Mouse (Mus musculus) hindbrain, embryonic 15.5 days (tissue): ENCODE data around the gene Cbfa2t2. TPM values are rescaled to one million over a fixed set of nuclear protein-coding genes. Genes with fewer than 3 reads are reported as not detected.
A peak's percentile ranks its signal among the peaks of the same experiment; 100 is the strongest.

Experiments
- ATAC-seq: fragments of 200-750 bp; cut with Nextera tagmentation; 2 replicates; pipeline ENCODE4 v1.8.0; 2017; ENCODE audit warnings: low read depth, moderate number of reproducible peaks, moderate TSS enrichment; ENCODE audit not compliant: low FRiP score
- H3K27ac ChIP-seq: fragments of 300-500 bp; sonication (generic); replicated peaks from 2 replicates; pipeline ENCODE4 v1.5.1; 2015; ENCODE audit warnings: mild to moderate bottlenecking, inconsistent platforms
- H3K27me3 ChIP-seq: fragments of 300-500 bp; sonication (generic); 2 replicates; pipeline ENCODE4 v1.6.1; 2015; ENCODE audit warnings: control low read depth, inconsistent platforms
- H3K36me3 ChIP-seq: fragments of 300-500 bp; sonication (generic); 2 replicates; pipeline ENCODE4 v1.6.1; 2015; ENCODE audit warnings: control low read depth, inconsistent platforms
- H3K4me1 ChIP-seq: fragments of 300-500 bp; sonication (generic); replicated peaks from 2 replicates; pipeline ENCODE4 v1.6.1; 2015; ENCODE audit warnings: control low read depth, inconsistent platforms
- H3K4me2 ChIP-seq: fragments of 300-500 bp; sonication (generic); 2 replicates; pipeline ENCODE4 v1.6.1; 2015; ENCODE audit warnings: moderate library complexity, mild to moderate bottlenecking, inconsistent platforms
- H3K4me3 ChIP-seq: fragments of 300-500 bp; sonication (generic); 2 replicates; pipeline ENCODE4 v1.5.1; 2015; ENCODE audit warnings: mild to moderate bottlenecking, inconsistent platforms
- H3K9ac ChIP-seq: fragments of 300-500 bp; sonication (generic); 2 replicates; pipeline ENCODE4 v1.6.1; 2015; ENCODE audit warnings: inconsistent platforms
- H3K9me3 ChIP-seq: fragments of 300-500 bp; sonication (generic); 2 replicates; pipeline ENCODE4 v1.6.1; 2016; ENCODE audit warnings: control low read depth, inconsistent platforms
- WGBS: fragments of 180-500 bp; shearing (Covaris S2); methylation state at CpG from one replicate; pipeline ENCODE4 v1.1.7; 2015; 5-methylcytosine and 5-hydroxymethylcytosine counted together
- polyA plus RNA-seq: library from polyadenylated mRNA; unstranded; fragments of >200 nt; fragmentation: Nextera tagmentation; extraction: Ambion mirVana; gene quantifications from 2 replicates; pipeline ENCODE4 v1.2.1, GENCODE M21; 2015

Cbfa2t2 gene
- polyA plus RNA-seq, 1 experiment from 2014 or later: 48.0 TPM

GRCm38 (mm10) chr2:154426905-154427852 is 9.1 kb upstream of the Cbfa2t2 start:
- peak overlapping the region; percentile 57 for H3K4me2 ChIP-seq
- no peaks in the 10 kb centered on the region for H3K36me3 ChIP-seq
- peaks cover 15% of the 10 kb centered on the region for H3K4me1 ChIP-seq
- H3K9ac ChIP-seq: peak overlapping the region; percentile 46
- 31% methylated on average over 11 of the region's 11 CpGs for WGBS
- ATAC-seq: 0 out of 2 replicates have a peak, but pooled peaks have one; percentile 11
- no peaks in the 10 kb centered on the region for H3K27me3 ChIP-seq
- peak overlapping the region; percentile 34 for H3K4me3 ChIP-seq
- peak overlapping the region; percentile 60 for H3K27ac ChIP-seq
- H3K9me3 ChIP-seq: no peaks in the 10 kb centered on the region

- Histone ChIP-seq H3K36me3 (no peaks in the 10 kb centered on the region), H3K27me3 (no peaks in the 10 kb centered on the region), H3K4me3 (peak overlapping the region; percentile 12; the same call in 1 of the 2 replicates), H3K4me2 (peak overlapping the region; percentile 41), H3K27ac (peak overlapping the region; percentile 60), H3K4me1 (peaks cover 15% of the 10 kb centered on the region), H3K9me3 (no peaks in the 10 kb centered on the region), H3K9ac (no peak overlapping the region)
- 0 out of 2 replicates have a peak, but pooled peaks have one; percentile 17 for ATAC-seq
- 16% methylated on average over 17 of the region's 17 CpGs for WGBS
Measured at GRCm38 (mm10) chr2:154427853-154428360, 8.4 kb upstream of the Cbfa2t2 start.

- Histone ChIP-seq H3K4me1 (peaks cover 18% of the 10 kb centered on the region), H3K9me3 (no peaks in the 10 kb centered on the region), H3K36me3 (no peaks in the 10 kb centered on the region), H3K4me3 (no peak overlapping the region), H3K4me2 (no peak overlapping the region), H3K27me3 (no peaks in the 10 kb centered on the region), H3K27ac (no peak overlapping the region), H3K9ac (no peak overlapping the region)
- no peak for ATAC-seq
- WGBS: 98% methylated on average over 2 of the region's 2 CpGs
Measured at GRCm38 (mm10) chr2:154430566-154430965, 5.7 kb upstream of the Cbfa2t2 start.

- Histone ChIP-seq H3K27ac (no peak overlapping the region), H3K4me3 (no peak overlapping the region), H3K27me3 (no peaks in the 10 kb centered on the region), H3K4me2 (no peak overlapping the region), H3K9me3 (no peaks in the 10 kb centered on the region), H3K9ac (no peak overlapping the region), H3K36me3 (no peaks in the 10 kb centered on the region), H3K4me1 (peaks cover 18% of the 10 kb centered on the region)
- 76% methylated on average over 2 of the region's 2 CpGs for WGBS
- ATAC-seq: no peak
Measured at GRCm38 (mm10) chr2:154432696-154433095, 3.6 kb upstream of the Cbfa2t2 start.

- Histone ChIP-seq H3K4me3 (no peak overlapping the region), H3K27me3 (no peaks in the 10 kb centered on the region), H3K36me3 (no peaks in the 10 kb centered on the region), H3K4me2 (no peak overlapping the region), H3K9me3 (no peaks in the 10 kb centered on the region), H3K27ac (no peak overlapping the region; the same call in 1 of the 2 replicates), H3K4me1 (peaks cover 19% of the 10 kb centered on the region), H3K9ac (no peak overlapping the region)
- WGBS: 44% methylated on average over 3 of the region's 3 CpGs
- no peak for ATAC-seq
Measured at GRCm38 (mm10) chr2:154433391-154433790, 2.9 kb upstream of the Cbfa2t2 start.

GRCm38 (mm10) chr2:154434690-154435089 is 1.6 kb upstream of the Cbfa2t2 start:
- Histone ChIP-seq H3K9ac (no peak overlapping the region), H3K4me2 (no peak overlapping the region), H3K27me3 (no peaks in the 10 kb centered on the region), H3K27ac (no peak overlapping the region), H3K9me3 (no peaks in the 10 kb centered on the region), H3K4me3 (no peak overlapping the region), H3K4me1 (peaks cover 28% of the 10 kb centered on the region), H3K36me3 (no peaks in the 10 kb centered on the region)
- ATAC-seq: no peak
- WGBS: 96% methylated on average over 7 of the region's 7 CpGs

- Histone ChIP-seq H3K36me3 (no peaks in the 10 kb centered on the region), H3K4me2 (peak overlapping the region; percentile 66), H3K9ac (peak overlapping the region; percentile 90; the same call in 1 of the 2 replicates), H3K4me1 (peaks cover 35% of the 10 kb centered on the region), H3K27me3 (no peaks in the 10 kb centered on the region), H3K27ac (peak overlapping the region; percentile 85), H3K4me3 (peak overlapping the region; percentile 59), H3K9me3 (no peaks in the 10 kb centered on the region)
- WGBS: under 1% methylated on average over 30 of the region's 44 CpGs
- ATAC-seq: peak; percentile 99
Measured at GRCm38 (mm10) chr2:154436076-154436457, 214 bp upstream of the Cbfa2t2 start.

GRCm38 (mm10) chr2:154437191-154437527 is 878 bp downstream of the Cbfa2t2 start:
- no peaks in the 10 kb centered on the region for H3K36me3 ChIP-seq
- peak overlapping the region; percentile 66 for H3K4me2 ChIP-seq
- no peaks in the 10 kb centered on the region for H3K9me3 ChIP-seq
- H3K27me3 ChIP-seq: no peaks in the 10 kb centered on the region
- peak overlapping the region; percentile 59 for H3K4me3 ChIP-seq
- H3K9ac ChIP-seq: peak overlapping the region; percentile 90
- WGBS: 13% methylated on average over 7 of the region's 7 CpGs
- H3K27ac ChIP-seq: peak overlapping the region; percentile 85
- no peak for ATAC-seq
- H3K4me1 ChIP-seq: peaks cover 35% of the 10 kb centered on the region

- Histone ChIP-seq H3K9ac (no peak overlapping the region), H3K9me3 (no peaks in the 10 kb centered on the region), H3K36me3 (0 out of 2 replicates have a peak, but pooled peaks cover 4% of the 10 kb centered on the region), H3K27ac (no peak overlapping the region), H3K4me2 (no peak overlapping the region), H3K27me3 (no peaks in the 10 kb centered on the region), H3K4me1 (peaks cover 33% of the 10 kb centered on the region), H3K4me3 (no peak overlapping the region)
- no peak for ATAC-seq
Measured at GRCm38 (mm10) chr2:154440453-154440852, 4.2 kb downstream of the Cbfa2t2 start.

- H3K36me3 ChIP-seq: peaks cover 10% of the 10 kb centered on the region
- no peaks in the 10 kb centered on the region for H3K4me1 ChIP-seq
- WGBS: 98% methylated on average over 8 of the region's 8 CpGs
- ATAC-seq: no peak
- H3K4me2 ChIP-seq: no peak overlapping the region
- H3K4me3 ChIP-seq: no peak overlapping the region
- H3K27ac ChIP-seq: no peak overlapping the region
- no peaks in the 10 kb centered on the region for H3K27me3 ChIP-seq
- H3K9ac ChIP-seq: no peak overlapping the region
- no peaks in the 10 kb centered on the region for H3K9me3 ChIP-seq
Measured at GRCm38 (mm10) chr2:154447821-154448220, 11.5 kb downstream of the Cbfa2t2 start.

GRCm38 (mm10) chr2:154448633-154449032 is 12.4 kb downstream of the Cbfa2t2 start:
- H3K36me3 ChIP-seq: peaks cover 7% of the 10 kb centered on the region
- H3K27ac ChIP-seq: no peak overlapping the region
- H3K27me3 ChIP-seq: no peaks in the 10 kb centered on the region
- H3K9me3 ChIP-seq: no peaks in the 10 kb centered on the region
- H3K4me3 ChIP-seq: no peak overlapping the region
- H3K9ac ChIP-seq: no peak overlapping the region
- no peaks in the 10 kb centered on the region for H3K4me1 ChIP-seq
- ATAC-seq: no peak
- no peak overlapping the region for H3K4me2 ChIP-seq

- no peak overlapping the region for H3K4me3 ChIP-seq
- ATAC-seq: no peak
- no peak overlapping the region for H3K4me2 ChIP-seq
- peaks cover 21% of the 10 kb centered on the region for H3K4me1 ChIP-seq
- H3K9me3 ChIP-seq: no peaks in the 10 kb centered on the region
- peaks cover 2% of the 10 kb centered on the region for H3K36me3 ChIP-seq
- WGBS: 93% methylated on average over 2 of the region's 2 CpGs
- H3K27me3 ChIP-seq: no peaks in the 10 kb centered on the region
- H3K9ac ChIP-seq: no peak overlapping the region
- H3K27ac ChIP-seq: no peak overlapping the region
Measured at GRCm38 (mm10) chr2:154452951-154453350, 16.7 kb downstream of the Cbfa2t2 start.
